Comparison of ENCODE assay signal across 12 mouse cellular contexts in the genomic region with DNA sequence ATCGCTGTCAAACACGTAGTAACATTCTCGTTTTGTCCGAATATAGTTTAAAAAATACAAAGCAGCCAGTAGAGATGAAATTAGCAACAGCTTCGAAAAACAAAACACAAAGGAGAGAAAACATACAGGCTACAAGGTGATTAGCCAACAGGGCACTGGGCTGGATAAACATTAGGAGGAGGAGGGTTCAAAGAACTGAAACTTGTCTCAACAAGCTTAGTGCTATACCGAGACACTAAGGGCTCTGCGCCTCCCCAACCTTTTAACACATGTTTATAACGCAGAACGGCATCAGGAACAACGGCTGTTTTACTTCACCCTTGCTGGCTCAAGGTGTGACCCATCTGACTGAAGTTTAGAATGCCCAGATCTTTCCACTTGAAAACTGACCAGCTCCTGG. TPM values are rescaled to one million over a fixed set of nuclear protein-coding genes. Genes with fewer than 3 reads are reported as not detected.
DNase-seq lines count a peak whose midpoint lies in the region; ATAC-seq and TF ChIP-seq lines count a peak whose summit lies in the region.
"Had no signal": no experiment of that assay in that cellular context is flagged by ENCODE, and none has a peak within 500 bp of the region (broad histone marks: within the 10 kb centered on the region; RNA-seq: fewer than 3 reads in every experiment).

No protein-coding gene starts in this region.

- TF ChIP-seq CTCF in embryonic fibroblast, embryonic 13.5 days (IDR thresholded peaks at IDR 0.05; ENCODE audit: borderline replicate concordance, insufficient read depth, low read length) = no peak
- no peak for TF ChIP-seq CTCF in small intestine, adult 2 months (IDR thresholded peaks at IDR 0.05; ENCODE audit: extremely low read depth, insufficient read length, insufficient replicate concordance, low read depth, low read length)

- no peaks in the 10 kb centered on the region for H3K27me3 ChIP-seq in hindbrain, embryonic 15.5 days
- no peaks in the 10 kb centered on the region for H3K27me3 ChIP-seq in hindbrain, embryonic 14.5 days (ENCODE audit: control insufficient read depth, insufficient read depth, low read length)
- H3K27me3 ChIP-seq in lung, embryonic 16.5 days (ENCODE audit: control insufficient read depth, insufficient read depth, low read depth, low read length) = no peaks in the 10 kb centered on the region
- H3K27me3 ChIP-seq in small intestine, adult 2 months (ENCODE audit: control insufficient read depth, insufficient read depth, low read length) = no peaks in the 10 kb centered on the region
- H3K27me3 ChIP-seq: embryonic facial prominence, embryonic 12.5 days; limb, embryonic 12.5 days had no signal

- 76% methylated on average over 10 of the region's 10 CpGs for WGBS in hindbrain, embryonic 15.5 days
- WGBS in hindbrain, embryonic 14.5 days = 83% methylated on average over 10 of the region's 10 CpGs
- 47% methylated on average over 10 of the region's 10 CpGs for WGBS in lung, embryonic 16.5 days
- 64% methylated on average over 10 of the region's 10 CpGs for WGBS in small intestine, adult 2 months

- TF ChIP-seq POLR2A in embryonic fibroblast, embryonic 13.5 days (IDR thresholded peaks at IDR 0.05; ENCODE audit: low read depth, low read length) = no peak
- no peak for TF ChIP-seq POLR2A in small intestine, adult 2 months (IDR thresholded peaks at IDR 0.05; ENCODE audit: low read depth, low read length)

- no peaks in the 10 kb centered on the region for H3K9me3 ChIP-seq in hindbrain, embryonic 15.5 days
- no peaks in the 10 kb centered on the region for H3K9me3 ChIP-seq in hindbrain, embryonic 14.5 days (ENCODE audit: control insufficient read depth, low read length)
- H3K9me3 ChIP-seq in lung, embryonic 16.5 days (ENCODE audit: control insufficient read depth, low read length) = no peaks in the 10 kb centered on the region
- H3K9me3 ChIP-seq: embryonic facial prominence, embryonic 12.5 days; limb, embryonic 12.5 days had no signal

- H3K36me3 ChIP-seq in hindbrain, embryonic 15.5 days = no peaks in the 10 kb centered on the region
- no peaks in the 10 kb centered on the region for H3K36me3 ChIP-seq in hindbrain, embryonic 14.5 days (replicated peaks; ENCODE audit: control insufficient read depth, insufficient read depth)
- H3K36me3 ChIP-seq in lung, embryonic 16.5 days (ENCODE audit: control insufficient read depth, insufficient read depth, low read length) = no peaks in the 10 kb centered on the region
- H3K36me3 ChIP-seq in small intestine, adult 2 months (ENCODE audit: control insufficient read depth, insufficient read depth, low read length) = no peaks in the 10 kb centered on the region
- H3K36me3 ChIP-seq: embryonic facial prominence, embryonic 12.5 days; limb, embryonic 12.5 days had no signal

- no peak overlapping the region for H3K4me3 ChIP-seq in hindbrain, embryonic 15.5 days
- H3K4me3 ChIP-seq in hindbrain, embryonic 14.5 days (replicated peaks; ENCODE audit: low read length) = no peak overlapping the region
- no peak overlapping the region for H3K4me3 ChIP-seq in lung, embryonic 16.5 days (ENCODE audit: low read length)
- H3K4me3 ChIP-seq in embryonic fibroblast, embryonic 13.5 days (ENCODE audit: insufficient read depth, low read length) = no peak overlapping the region
- H3K4me3 ChIP-seq in small intestine, adult 2 months (ENCODE audit: low read depth, low read length) = no peak overlapping the region
- H3K4me3 ChIP-seq: embryonic facial prominence, embryonic 12.5 days; limb, embryonic 12.5 days had no signal

- 0 out of 2 replicates have a peak overlapping the region, but pooled peaks have one; percentile 31 for H3K27ac ChIP-seq in hindbrain, embryonic 15.5 days (replicated peaks)
- H3K27ac ChIP-seq in hindbrain, embryonic 14.5 days = no peak overlapping the region
- peak overlapping the region; percentile 41 for H3K27ac ChIP-seq in lung, embryonic 16.5 days (ENCODE audit: low read length)
- peak overlapping the region; percentile 82 for H3K27ac ChIP-seq in embryonic fibroblast, embryonic 13.5 days (ENCODE audit: insufficient read depth, low read length)
- peak overlapping the region; percentile 22; the same call in 1 of the 2 replicates for H3K27ac ChIP-seq in small intestine, adult 2 months (ENCODE audit: insufficient read depth, low read depth, low read length)
- H3K27ac ChIP-seq: limb, embryonic 12.5 days had no signal

- ATAC-seq in hindbrain, embryonic 15.5 days (ENCODE audit: low FRiP score, low read depth) = no peak
- ATAC-seq in hindbrain, embryonic 14.5 days (ENCODE audit: low FRiP score) = no peak
- no peak for ATAC-seq in lung, embryonic 16.5 days (ENCODE audit: low read depth)

- intact Hi-C loops in left cerebral cortex, postnatal 36 days (cut with DNase I) = no loop called here

- H3K4me1 ChIP-seq in hindbrain, embryonic 15.5 days (replicated peaks) = 0 out of 2 replicates have a peak, but pooled peaks cover 3% of the 10 kb centered on the region
- H3K4me1 ChIP-seq in hindbrain, embryonic 14.5 days (replicated peaks; ENCODE audit: control insufficient read depth, insufficient read depth, low read length) = no peaks in the 10 kb centered on the region
- peaks cover 10% of the 10 kb centered on the region; the same call in 1 of the 2 replicates for H3K4me1 ChIP-seq in lung, embryonic 16.5 days (replicated peaks; ENCODE audit: control insufficient read depth, insufficient read depth, low read length)
- H3K4me1 ChIP-seq in embryonic fibroblast, embryonic 13.5 days (ENCODE audit: control insufficient read depth, insufficient read depth, low read length) = peaks cover 8% of the 10 kb centered on the region
- H3K4me1 ChIP-seq in small intestine, adult 2 months (ENCODE audit: control insufficient read depth, insufficient read depth, insufficient read length, low read length) = peaks cover 5% of the 10 kb centered on the region; the same call in 1 of the 2 replicates

- H3K4me2 ChIP-seq in hindbrain, embryonic 15.5 days = no peak overlapping the region
- no peak overlapping the region for H3K4me2 ChIP-seq in hindbrain, embryonic 14.5 days (replicated peaks)
- H3K4me2 ChIP-seq in lung, embryonic 16.5 days (ENCODE audit: low read depth, low read length) = no peak overlapping the region
- H3K4me2 ChIP-seq: embryonic facial prominence, embryonic 12.5 days; limb, embryonic 12.5 days had no signal

- DNase-seq in hindbrain, embryonic 14.5 days (ENCODE audit: low spot score) = no peak
- no peak for DNase-seq in lung, postnatal 14 days
- DNase-seq in left cerebral cortex, postnatal 36 days (ENCODE audit: low spot score in 2 of 2) = no peak
- DNase-seq: cerebellum, adult 11-12 months; layer of hippocampus, adult 9-11 months; lung, postnatal 4 days had no signal

- no peak overlapping the region for H3K9ac ChIP-seq in hindbrain, embryonic 15.5 days
- H3K9ac ChIP-seq in hindbrain, embryonic 14.5 days = no peak overlapping the region
- 0 out of 2 replicates have a peak overlapping the region, but pooled peaks have one; percentile 4 for H3K9ac ChIP-seq in lung, embryonic 16.5 days (ENCODE audit: low read length)
- H3K9ac ChIP-seq: embryonic facial prominence, embryonic 12.5 days; limb, embryonic 12.5 days had no signal

RNA-seq across cellular contexts. Expression of a gene that starts 13.4 kb away (rescaled TPM):
- 342 and 344 TPM in 2 replicates for polyA plus RNA-seq in hindbrain, embryonic 15.5 days (2015; fragmentation: Nextera tagmentation; extraction: Ambion mirVana)
- polyA plus RNA-seq in hindbrain, embryonic 14.5 days (2014; fragmentation: Nextera tagmentation; extraction: Ambion mirVana) = 226 and 246 TPM in 2 replicates
- 231 and 244 TPM in 2 replicates for polyA plus RNA-seq in lung, embryonic 16.5 days (2015; fragmentation: Nextera tagmentation; extraction: Ambion mirVana)
- polyA plus RNA-seq in embryonic fibroblast, embryonic 13.5 days (2011; ENCODE audit: insufficient read length, low read depth, missing spikeins) = 426 and 477 TPM in 2 replicates
- polyA plus RNA-seq in small intestine, adult 2 months (2012; rRNA removed) = 14.8 and 16.0 TPM in 2 replicates
- total RNA-seq in left cerebral cortex, postnatal 36 days (2021) = 100 to 1,000 TPM; 448 to 466 TPM

RNA-seq across cellular contexts. Expression of a gene that starts 22.8 kb away (rescaled TPM):
- polyA plus RNA-seq in hindbrain, embryonic 15.5 days (2015; fragmentation: Nextera tagmentation; extraction: Ambion mirVana) = 40.1 and 43.1 TPM in 2 replicates
- 40.7 and 45.2 TPM in 2 replicates for polyA plus RNA-seq in hindbrain, embryonic 14.5 days (2014; fragmentation: Nextera tagmentation; extraction: Ambion mirVana)
- 20.3 and 20.4 TPM in 2 replicates for polyA plus RNA-seq in lung, embryonic 16.5 days (2015; fragmentation: Nextera tagmentation; extraction: Ambion mirVana)
- 55.5 and 59.2 TPM in 2 replicates for polyA plus RNA-seq in embryonic fibroblast, embryonic 13.5 days (2011; ENCODE audit: insufficient read length, low read depth, missing spikeins)
- polyA plus RNA-seq in small intestine, adult 2 months (2012; rRNA removed) = 44.6 and 104 TPM in 2 replicates
- total RNA-seq in left cerebral cortex, postnatal 36 days (2021) = 10 to 100 TPM; 48.6 to 80.3 TPM

Comparison
In these comparisons a context has a peak if more than half of its experiments do, and no peak if none do; other contexts are left out.
1. RNA of a gene that starts 13.4 kb away (polyA plus RNA-seq): 426 to 477 TPM in embryonic fibroblast, embryonic 13.5 days, 342 to 344 TPM in hindbrain, embryonic 15.5 days, 231 to 244 TPM in lung, embryonic 16.5 days and 226 to 246 TPM in hindbrain, embryonic 14.5 days; 14.8 to 16.0 TPM in small intestine, adult 2 months; every median in the first group is over 10 times any median in the second.